Mouse (Mus musculus): ENCODE results near the gene Gdf15.

GRCm38 (mm10) chr8:70635527-70635926 lies 3.3 kb upstream of the Gdf15 start:
- TF ChIP-seq TAL1 (IDR thresholded peaks at IDR 0.05; ENCODE audit: low read length): no peak
- no peak for TF ChIP-seq GATA1 (IDR thresholded peaks at IDR 0.05; ENCODE audit: low read length)
